In genomic region chr17:17587333-17588047, GRCm38 (mm10) we compare ENCODE assay signal across 14 mouse cellular contexts. TPM values are rescaled to one million over a fixed set of nuclear protein-coding genes. Genes with fewer than 3 reads are reported as not detected.
A peak's percentile ranks its signal among the peaks of the same experiment; 100 is the strongest.
DNase-seq lines count a peak whose midpoint lies in the region; ATAC-seq lines count a peak whose summit lies in the region.
"Had no signal": no experiment of that assay in that cellular context is flagged by ENCODE, and none has a peak within 500 bp of the region (broad histone marks: within the 10 kb centered on the region; RNA-seq: fewer than 3 reads in every experiment).

No protein-coding gene starts in this region.

- no peak overlapping the region for H3K4me2 ChIP-seq in heart, embryonic 13.5 days
- H3K4me2 ChIP-seq: limb, embryonic 13.5 days; midbrain, embryonic 12.5 days had no signal

- no peaks in the 10 kb centered on the region for H3K9me3 ChIP-seq in heart, embryonic 13.5 days
- H3K9me3 ChIP-seq in megakaryocyte, embryonic 14.5 days: no peaks in the 10 kb centered on the region
- H3K9me3 ChIP-seq: heart, embryonic 10.5 days; limb, embryonic 13.5 days; midbrain, embryonic 12.5 days had no signal

- ATAC-seq in heart, embryonic 13.5 days (ENCODE audit: extremely low read depth, insufficient number of reproducible peaks, low FRiP score, low TSS enrichment): no peak

- no peaks in the 10 kb centered on the region for H3K27me3 ChIP-seq in heart, embryonic 13.5 days (replicated peaks)
- no peaks in the 10 kb centered on the region for H3K27me3 ChIP-seq in megakaryocyte, embryonic 14.5 days (replicated peaks)
- H3K27me3 ChIP-seq: limb, embryonic 13.5 days; midbrain, embryonic 12.5 days had no signal

- H3K27ac ChIP-seq in heart, embryonic 13.5 days (replicated peaks): peak overlapping the region; percentile 28; the same call in 1 of the 2 replicates
- H3K27ac ChIP-seq: heart, embryonic 10.5 days; limb, embryonic 13.5 days; midbrain, embryonic 12.5 days had no signal

- peaks cover 7% of the 10 kb centered on the region; the same call in 1 of the 2 replicates for H3K36me3 ChIP-seq in heart, embryonic 13.5 days
- H3K36me3 ChIP-seq in megakaryocyte, embryonic 14.5 days (replicated peaks; ENCODE audit: low read length): peaks cover 8% of the 10 kb centered on the region
- H3K36me3 ChIP-seq: heart, embryonic 10.5 days; limb, embryonic 13.5 days; midbrain, embryonic 12.5 days had no signal

- H3K4me3 ChIP-seq in heart, embryonic 13.5 days: no peak overlapping the region
- peak overlapping the region; percentile 79 for H3K4me3 ChIP-seq in megakaryocyte, embryonic 14.5 days (replicated peaks)
- H3K4me3 ChIP-seq: heart, embryonic 10.5 days; limb, embryonic 13.5 days; midbrain, embryonic 12.5 days had no signal

- 67% methylated on average over 7 of the region's 7 CpGs for WGBS in heart, embryonic 13.5 days

- no peak overlapping the region for H3K9ac ChIP-seq in heart, embryonic 13.5 days
- H3K9ac ChIP-seq: limb, embryonic 13.5 days; midbrain, embryonic 12.5 days had no signal

- H3K4me1 ChIP-seq in heart, embryonic 13.5 days: peaks cover 22% of the 10 kb centered on the region
- H3K4me1 ChIP-seq in megakaryocyte, embryonic 14.5 days: peaks cover 66% of the 10 kb centered on the region
- H3K4me1 ChIP-seq: limb, embryonic 13.5 days; midbrain, embryonic 12.5 days had no signal

- intact Hi-C loops in heart, postnatal 10 days (cut with DNase I): loop anchor here (5.0 kb wide), 1 partner anchor 35 kb away; no protein-coding TSS in a partner anchor

- DNase-seq in heart, postnatal 10 days: no peak
- peak; percentile 17 for DNase-seq in spleen, adult 12 weeks (ENCODE audit: low spot score)
- DNase-seq in spleen, postnatal 14 days (ENCODE audit: low spot score in 2 of 2): no peak
- no peak for DNase-seq in urinary bladder, adult 18-20 months (ENCODE audit: low spot score in 2 of 2)
- DNase-seq in T-cell, adult 2 months (ENCODE audit: low spot score): no peak
- no peak for DNase-seq in frontal cortex, postnatal 25 days (ENCODE audit: low spot score in 2 of 2)
- DNase-seq: adrenal gland, postnatal 36 days; cerebellum, postnatal 25 days; right cerebral cortex, postnatal 14 days had no signal

RNA-seq across cellular contexts. Expression of gene Lnpep, which starts 37.4 kb away (rescaled TPM):
- polyA plus RNA-seq in heart, embryonic 13.5 days (2015; fragmentation: Nextera tagmentation; extraction: Ambion mirVana): 8.7 and 9.6 TPM in 2 replicates
- total RNA-seq in heart, postnatal 10 days (2021): 100 to 1,000 TPM; 170 to 171 TPM
- polyA plus RNA-seq in megakaryocyte, embryonic 14.5 days (2012; ENCODE audit: insufficient read depth, low replicate concordance): 0.67 and 2.1 TPM in 2 replicates
